Mouse (Mus musculus) MEL (cell line): Measurements from ENCODE around the gene Camta2. TPM values are rescaled to one million over a fixed set of nuclear protein-coding genes. Genes with fewer than 3 reads are reported as not detected.
A peak's percentile ranks its signal among the peaks of the same experiment; 100 is the strongest.

Experiments used
- DNase-seq: peaks from one replicate; pipeline ENCODE4 v3.0.0; 2011; ENCODE audit warnings: low read depth, low spot score
- H3K27ac ChIP-seq: 2 replicates; pipeline ENCODE4 v1.5.1; 2012; ENCODE audit warnings: low read depth, mild to moderate bottlenecking, control low read depth, low read length, moderate library complexity; ENCODE audit not compliant: control insufficient read depth
- H3K27me3 ChIP-seq, 2 experiments: fragments of 150-350 bp in 1 of 2; sonication (generic) in 1 of 2; 2 replicates each; pipeline ENCODE4 v1.6.1; 2012; ENCODE audit warnings: low read length in 2 of 2, mild to moderate bottlenecking in 2 of 2, improper control_type of control experiment in 1 of 2, moderate library complexity in 1 of 2; ENCODE audit not compliant: insufficient read depth in 2 of 2, control insufficient read depth in 1 of 2
- H3K36me3 ChIP-seq, 2 experiments: 2 replicates each; pipeline ENCODE4 v1.6.1; 2012 to 2014; ENCODE audit warnings: low read length in 2 of 2, improper control_type of control experiment in 1 of 2, inconsistent platforms in 1 of 2, mild to moderate bottlenecking in 1 of 2; ENCODE audit not compliant: insufficient read depth in 2 of 2, control insufficient read depth in 1 of 2
- H3K4me1 ChIP-seq, 2 experiments: fragments of 150-350 bp in 1 of 2; sonication (generic) in 1 of 2; 2 replicates each; pipeline ENCODE4 v1.6.1; 2012; ENCODE audit warnings: low read length in 2 of 2, improper control_type of control experiment in 1 of 2, mild to moderate bottlenecking in 1 of 2; ENCODE audit not compliant: insufficient read depth in 2 of 2, control insufficient read depth in 1 of 2
- H3K4me3 ChIP-seq, 2 experiments: fragments of 150-350 bp in 1 of 2; sonication (generic) in 1 of 2; 2 replicates each; pipeline ENCODE4 v1.5.1; 2012; ENCODE audit warnings: low read depth in 2 of 2, low read length in 2 of 2, mild to moderate bottlenecking in 2 of 2, moderate library complexity in 2 of 2, control low read depth in 1 of 2, improper control_type of control experiment in 1 of 2; ENCODE audit not compliant: control insufficient read depth in 1 of 2, insufficient read depth in 1 of 2
- H3K79me2 ChIP-seq: 2 replicates; pipeline ENCODE4 v1.6.1; 2012; ENCODE audit warnings: mild to moderate bottlenecking, low read length, moderate library complexity; ENCODE audit not compliant: control insufficient read depth, poor library complexity, insufficient read depth
- H3K9ac ChIP-seq: 2 replicates; pipeline ENCODE4 v1.6.1; 2012; ENCODE audit warnings: low read depth, mild to moderate bottlenecking, control low read depth, low read length, moderate library complexity; ENCODE audit not compliant: control insufficient read depth, poor library complexity, severe bottlenecking
- H3K9me3 ChIP-seq: fragments of 150-350 bp; sonication (generic); replicated peaks from 2 replicates; pipeline ENCODE4 v1.6.1; 2012; ENCODE audit warnings: mild to moderate bottlenecking, low read length, improper control_type of control experiment, moderate library complexity; ENCODE audit not compliant: insufficient read depth
- BHLHE40 ChIP-seq: IDR thresholded peaks from 2 replicates; pipeline ENCODE4 v1.6.1; 2012; ENCODE audit warnings: low read depth, mild to moderate bottlenecking, inconsistent platforms, low read length, improper control_type of control experiment, borderline replicate concordance
- CHD2 ChIP-seq: IDR thresholded peaks from 2 replicates; pipeline ENCODE4 v1.6.1; 2011; ENCODE audit warnings: low read length, improper control_type of control experiment
- CTCF ChIP-seq, 3 experiments: IDR thresholded peaks in 2 of 3; conservative IDR thresholded peaks in 1 of 3; 2 replicates each; pipeline ENCODE4 v1.5.1; 2011 to 2012; ENCODE audit warnings: low read length in 3 of 3, low read depth in 2 of 3, mild to moderate bottlenecking in 2 of 3, improper control_type of control experiment in 1 of 3, inconsistent platforms in 1 of 3, mixed read lengths in 1 of 3, moderate library complexity in 1 of 3; ENCODE audit not compliant: control insufficient read depth in 1 of 3, insufficient read depth in 1 of 3, poor library complexity in 1 of 3, severe bottlenecking in 1 of 3
- E2F4 ChIP-seq: IDR thresholded peaks from 2 replicates; pipeline ENCODE4 v1.6.1; 2011; ENCODE audit warnings: low read depth, low read length, improper control_type of control experiment, borderline replicate concordance
- ELF1 ChIP-seq: IDR thresholded peaks from 2 replicates; pipeline ENCODE4 v1.6.1; 2014; ENCODE audit warnings: low read depth, mild to moderate bottlenecking, inconsistent platforms, low read length, improper control_type of control experiment, moderate library complexity
- EP300 ChIP-seq, 2 experiments: IDR thresholded peaks; 2 replicates each; pipeline ENCODE4 v1.6.1; 2011; ENCODE audit warnings: improper control_type of control experiment in 2 of 2, low read length in 2 of 2, low read depth in 1 of 2, mild to moderate bottlenecking in 1 of 2
- ETS1 ChIP-seq: IDR thresholded peaks from 2 replicates; pipeline ENCODE4 v1.6.1; 2012; ENCODE audit warnings: low read depth, mild to moderate bottlenecking, inconsistent platforms, low read length, improper control_type of control experiment, moderate library complexity
- GABPA ChIP-seq: IDR thresholded peaks from 2 replicates; pipeline ENCODE4 v1.6.1; 2012; ENCODE audit warnings: low read depth, mild to moderate bottlenecking, inconsistent platforms, low read length, improper control_type of control experiment, moderate library complexity
- GATA1 ChIP-seq: IDR thresholded peaks from 2 replicates; pipeline ENCODE4 v1.6.1; 2011; ENCODE audit warnings: low read depth, low read length, improper control_type of control experiment
- HCFC1 ChIP-seq: IDR thresholded peaks from 2 replicates; pipeline ENCODE4 v1.6.1; 2012; ENCODE audit warnings: low read depth, mild to moderate bottlenecking, inconsistent platforms, low read length, improper control_type of control experiment, moderate library complexity
- JUND ChIP-seq: IDR thresholded peaks from 2 replicates; pipeline ENCODE4 v1.6.1; 2011; ENCODE audit warnings: low read depth, mild to moderate bottlenecking, improper control_type of control experiment, low read length
- KAT2A ChIP-seq: conservative IDR thresholded peaks from 2 replicates; pipeline ENCODE4 v1.6.1; 2012; ENCODE audit warnings: low read depth, low read length, improper control_type of control experiment, inconsistent platforms
- MAFK ChIP-seq: IDR thresholded peaks from 2 replicates; pipeline ENCODE4 v1.6.1; 2011; ENCODE audit warnings: low read depth, mild to moderate bottlenecking, low read length, improper control_type of control experiment, borderline replicate concordance
- MAX ChIP-seq: IDR thresholded peaks from 2 replicates; pipeline ENCODE4 v1.6.1; 2011; ENCODE audit warnings: low read length, improper control_type of control experiment
- MAZ ChIP-seq: IDR thresholded peaks from 2 replicates; pipeline ENCODE4 v1.6.1; 2012; ENCODE audit warnings: low read depth, mild to moderate bottlenecking, inconsistent platforms, low read length, improper control_type of control experiment
- MEF2A ChIP-seq: IDR thresholded peaks from 2 replicates; pipeline ENCODE4 v1.6.1; 2014; ENCODE audit warnings: low read depth, mild to moderate bottlenecking, inconsistent platforms, low read length, improper control_type of control experiment; ENCODE audit not compliant: poor library complexity, insufficient replicate concordance, severe bottlenecking; ENCODE audit errors: extremely low read depth
- MXI1 ChIP-seq: IDR thresholded peaks from 2 replicates; pipeline ENCODE4 v1.6.1; 2011; ENCODE audit warnings: mild to moderate bottlenecking, low read depth, low read length, improper control_type of control experiment
- MYB ChIP-seq: IDR thresholded peaks from 2 replicates; pipeline ENCODE4 v1.6.1; 2011; ENCODE audit warnings: mild to moderate bottlenecking, low read depth, low read length, improper control_type of control experiment
- MYC ChIP-seq: IDR thresholded peaks from 2 replicates; pipeline ENCODE4 v1.6.1; 2011; ENCODE audit warnings: low read depth, mild to moderate bottlenecking, low read length, improper control_type of control experiment, moderate library complexity
- NELFE ChIP-seq: IDR thresholded peaks from 2 replicates; pipeline ENCODE4 v1.6.1; 2011; ENCODE audit warnings: low read depth, low read length, improper control_type of control experiment
- POLR2A ChIP-seq, 2 experiments: IDR thresholded peaks; 2 replicates each; pipeline ENCODE4 v1.6.1; 2011 to 2012; ENCODE audit warnings: low read length in 2 of 2, mild to moderate bottlenecking in 2 of 2, control low read depth in 1 of 2, improper control_type of control experiment in 1 of 2, low read depth in 1 of 2, moderate library complexity in 1 of 2; ENCODE audit not compliant: control insufficient read depth in 1 of 2, insufficient read depth in 1 of 2, poor library complexity in 1 of 2
- POLR2AphosphoS2 ChIP-seq: IDR thresholded peaks from 2 replicates; pipeline ENCODE4 v1.6.1; 2011; ENCODE audit warnings: low read length, improper control_type of control experiment
- RCOR1 ChIP-seq: IDR thresholded peaks from 2 replicates; pipeline ENCODE4 v1.6.1; 2012; ENCODE audit warnings: low read depth, mild to moderate bottlenecking, inconsistent platforms, low read length, improper control_type of control experiment
- SIN3A ChIP-seq: IDR thresholded peaks from 2 replicates; pipeline ENCODE4 v1.6.1; 2012; ENCODE audit warnings: low read length, improper control_type of control experiment, inconsistent platforms
- SMC3 ChIP-seq: IDR thresholded peaks from 2 replicates; pipeline ENCODE4 v1.6.1; 2011; ENCODE audit warnings: low read depth, low read length, improper control_type of control experiment
- TBP ChIP-seq: IDR thresholded peaks from 2 replicates; pipeline ENCODE4 v1.8.0; 2011; ENCODE audit warnings: low read depth, low read length, improper control_type of control experiment
- UBTF ChIP-seq: IDR thresholded peaks from 2 replicates; pipeline ENCODE4 v1.6.1; 2012; ENCODE audit warnings: low read depth, mild to moderate bottlenecking, inconsistent platforms, low read length, improper control_type of control experiment, moderate library complexity, borderline replicate concordance; ENCODE audit not compliant: insufficient read depth
- USF2 ChIP-seq, 2 experiments: IDR thresholded peaks; 2 replicates each; pipeline ENCODE4 v1.6.1; 2011 to 2012; ENCODE audit warnings: improper control_type of control experiment in 2 of 2, low read length in 2 of 2, borderline replicate concordance in 1 of 2, inconsistent platforms in 1 of 2, low read depth in 1 of 2, mild to moderate bottlenecking in 1 of 2; ENCODE audit not compliant: insufficient read depth in 1 of 2
- ZC3H11A ChIP-seq: IDR thresholded peaks from 2 replicates; pipeline ENCODE4 v1.6.1; 2012; ENCODE audit warnings: low read depth, mild to moderate bottlenecking, inconsistent platforms, low read length, improper control_type of control experiment
- ZKSCAN1 ChIP-seq: IDR thresholded peaks from 2 replicates; pipeline ENCODE4 v1.6.1; 2012; ENCODE audit warnings: low read depth, mild to moderate bottlenecking, inconsistent platforms, low read length, improper control_type of control experiment, moderate library complexity
- ZMIZ1 ChIP-seq: IDR thresholded peaks from 2 replicates; pipeline ENCODE4 v1.6.1; 2012; ENCODE audit warnings: low read depth, mild to moderate bottlenecking, inconsistent platforms, low read length, improper control_type of control experiment, moderate library complexity
- ZNF384 ChIP-seq: IDR thresholded peaks from 2 replicates; pipeline ENCODE4 v1.6.1; 2012; ENCODE audit warnings: low read depth, mild to moderate bottlenecking, inconsistent platforms, low read length, improper control_type of control experiment
- polyA plus RNA-seq, 2 experiments: library from polyadenylated mRNA; stranded (reverse) in 1 of 2; unstranded in 1 of 2; fragments of >175 nt in 1 of 2; fragments of >200 nt in 1 of 2; gene quantifications; 2 replicates each; pipeline versions ENCODE4 v1.2.1 to v1.2.4; 2012; ENCODE audit warnings: low replicate concordance in 2 of 2, low read depth in 1 of 2; ENCODE audit not compliant: insufficient read length in 2 of 2, insufficient read depth in 1 of 2, missing spikeins in 1 of 2
- total RNA-seq: library from RNA; depleted of rRNA; stranded (reverse); fragments of 300-350 nt; gene quantifications from 2 replicates; pipeline ENCODE4 v1.2.3, GENCODE M21; 2012

Camta2 gene
- total and polyA plus RNA-seq, 3 experiments = 1.9 to 15.0 TPM; not detected in 1

GRCm38 (mm10) chr11:70621972-70622814 lies 65.7 kb downstream of the Camta2 start:
- DNase-seq = peak; percentile 95
- Histone ChIP-seq H3K79me2 (no peaks in the 10 kb centered on the region), H3K4me3 (no peak overlapping the region), H3K27ac (peak overlapping the region; percentile 55), H3K36me3 (peaks cover 0 to 12% of the 10 kb centered on the region in 2 experiments; a peak in 2 of 4 replicates), H3K9ac (no peak overlapping the region), H3K27me3 (no peaks in the 10 kb centered on the region), H3K9me3 (no peaks in the 10 kb centered on the region)
- 0 out of 2 replicates have a peak, but pooled peaks have one; percentile 37 for TF ChIP-seq HCFC1
- peak in 1 of 3 experiments; percentile 22; a peak in 1 of 6 replicates for TF ChIP-seq CTCF (IDR thresholded peaks at IDR 0.05 in 2 of 3, conservative IDR thresholded peaks at IDR 0.05 in 1 of 3; ENCODE audit: control insufficient read depth in 1 of 3, insufficient read depth in 1 of 3, low read depth in 2 of 3, low read length in 3 of 3, poor library complexity in 1 of 3, severe bottlenecking in 1 of 3)
- TF ChIP-seq USF2 (IDR thresholded peaks at IDR 0.05; ENCODE audit: borderline replicate concordance in 1 of 2, insufficient read depth in 1 of 2, low read depth in 1 of 2, low read length in 2 of 2) = no peak
- no peak for TF ChIP-seq POLR2A (IDR thresholded peaks at IDR 0.05; ENCODE audit: control insufficient read depth in 1 of 2, insufficient read depth in 1 of 2, low read depth in 1 of 2, low read length in 2 of 2, poor library complexity in 1 of 2)
- no peak for TF ChIP-seq ZNF384
- no peak for TF ChIP-seq SIN3A
- no peak for TF ChIP-seq MYC
- peak; percentile 41; the same call in 1 of the 2 replicates for TF ChIP-seq RCOR1
- TF ChIP-seq NELFE = no peak
- no peak; the same call in 1 of the 2 replicates for TF ChIP-seq MAZ
- no peak for TF ChIP-seq ZMIZ1
- TF ChIP-seq EP300 (IDR thresholded peaks at IDR 0.05; ENCODE audit: low read depth in 1 of 2, low read length in 2 of 2) = peak; percentile 5 to 25; a peak in 2 of 4 replicates
- TF ChIP-seq GATA1 = peak; percentile 85
- TF ChIP-seq MYB = no peak
- TF ChIP-seq UBTF = no peak
- no peak for TF ChIP-seq TBP
- TF ChIP-seq MAX = no peak
- TF ChIP-seq MEF2A = no peak
- TF ChIP-seq MAFK = no peak
- peak; percentile 12; the same call in 1 of the 2 replicates for TF ChIP-seq ZC3H11A
- no peak for TF ChIP-seq CHD2
- TF ChIP-seq BHLHE40 = no peak
- TF ChIP-seq MXI1 = no peak
- TF ChIP-seq ETS1 = peak; percentile 59
- no peak for TF ChIP-seq KAT2A
- 0 out of 2 replicates have a peak, but pooled peaks have one; percentile 29 for TF ChIP-seq ZKSCAN1
- TF ChIP-seq GABPA = no peak
- peak; percentile 36; the same call in 1 of the 2 replicates for TF ChIP-seq ELF1
- no peak for TF ChIP-seq POLR2AphosphoS2
- no peak for TF ChIP-seq JUND
- TF ChIP-seq E2F4 = no peak
- peak; percentile 23; the same call in 1 of the 2 replicates for TF ChIP-seq SMC3
- TF ChIP-seq, all 39 proteins: peak for 10
- peaks cover 5 to 12% of the 10 kb centered on the region in 2 experiments for H3K4me1 ChIP-seq
